33 mouse cellular contexts compared by ENCODE assay signal in the genomic region with DNA sequence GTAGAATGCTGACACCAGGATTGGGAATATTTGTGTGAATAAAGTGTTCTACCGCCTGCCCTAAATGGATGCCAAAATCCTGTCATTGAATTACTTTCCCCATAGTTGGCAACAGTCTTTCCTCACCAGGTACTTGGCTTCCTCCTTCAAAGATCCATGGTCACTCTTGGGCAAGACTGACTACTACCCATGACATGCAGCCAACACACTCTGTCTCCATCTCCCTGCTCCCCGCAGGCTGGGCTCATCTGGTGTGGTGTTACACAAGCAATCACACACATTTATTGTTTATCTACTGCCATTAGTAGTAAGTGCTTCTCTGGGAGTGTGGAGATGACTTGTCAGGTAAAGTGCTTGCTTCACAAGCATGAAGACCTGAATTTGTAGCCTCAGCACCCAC. TPM values are rescaled to one million over a fixed set of nuclear protein-coding genes. Genes with fewer than 3 reads are reported as not detected.
A peak's percentile ranks its signal among the peaks of the same experiment; 100 is the strongest.
DNase-seq lines count a peak whose midpoint lies in the region; ATAC-seq lines count a peak whose summit lies in the region.
"Had no signal": no experiment of that assay in that cellular context is flagged by ENCODE, and none has a peak within 500 bp of the region (broad histone marks: within the 10 kb centered on the region; RNA-seq: fewer than 3 reads in every experiment).

No protein-coding gene starts in this region.

- H3K4me2 ChIP-seq in forebrain, embryonic 13.5 days, result no peak overlapping the region
- no peak overlapping the region for H3K4me2 ChIP-seq in forebrain, embryonic 11.5 days (ENCODE audit: low read depth, low read length, severe bottlenecking)
- H3K4me2 ChIP-seq: embryonic facial prominence, embryonic 12.5 days; heart, embryonic 11.5 days; hindbrain, embryonic 13.5 days; intestine, embryonic 15.5 days; kidney, embryonic 15.5 days; limb, embryonic 15.5 days; midbrain, embryonic 15.5 days; neural tube, embryonic 15.5 days had no signal

- no peaks in the 10 kb centered on the region for H3K36me3 ChIP-seq in forebrain, embryonic 13.5 days (ENCODE audit: poor library complexity, severe bottlenecking)
- no peaks in the 10 kb centered on the region for H3K36me3 ChIP-seq in forebrain, embryonic 11.5 days (ENCODE audit: control insufficient read depth, insufficient read depth, low read length)
- H3K36me3 ChIP-seq: embryonic facial prominence, embryonic 12.5 days; hindbrain, embryonic 13.5 days; intestine, embryonic 15.5 days; kidney, embryonic 15.5 days; limb, embryonic 15.5 days; midbrain, embryonic 15.5 days; neural tube, embryonic 15.5 days had no signal

- no peak for ATAC-seq in forebrain, embryonic 13.5 days
- ATAC-seq in forebrain, embryonic 11.5 days (replicated peaks; ENCODE audit: low FRiP score), result no peak
- peak; percentile 79 for ATAC-seq in megakaryocyte, adult 5-6 weeks (ENCODE audit: poor library complexity, severe bottlenecking)
- ATAC-seq: activated CD4-positive, CD25-positive, alpha-beta regulatory T cell, adult 4 months; CD4-positive, CD25-positive, alpha-beta regulatory T cell, adult 4 months; intestine, embryonic 15.5 days; midbrain, embryonic 15.5 days had no signal

- peak; percentile 36 for DNase-seq in adrenal gland, postnatal 14 days
- no peak for DNase-seq in adrenal gland, adult 2 months
- DNase-seq in forebrain, embryonic 11.5 days (ENCODE audit: low spot score), result no peak
- DNase-seq in left cerebral cortex, postnatal 4 days, result peak; percentile 49
- DNase-seq in left cerebral cortex, adult 11 months (ENCODE audit: low spot score), result no peak
- no peak for DNase-seq in lung, postnatal 25 days (ENCODE audit: low spot score)
- DNase-seq: adrenal gland, postnatal 36 days; gastrocnemius, postnatal 36 days; heart, postnatal 10 days; kidney, postnatal 4 days; layer of hippocampus, postnatal 36 days; lung, postnatal 10 days; right cerebral cortex, postnatal 14 days; thymus, adult 18-20 months; thymus, postnatal 4 days had no signal

- no peak overlapping the region for H3K4me3 ChIP-seq in forebrain, embryonic 13.5 days
- H3K4me3 ChIP-seq in forebrain, embryonic 11.5 days (ENCODE audit: low read depth, low read length), result no peak overlapping the region
- H3K4me3 ChIP-seq: embryonic facial prominence, embryonic 12.5 days; erythroblast, embryonic 14.5 days; hindbrain, embryonic 13.5 days; intestine, embryonic 15.5 days; kidney, embryonic 15.5 days; limb, embryonic 15.5 days; megakaryocyte, embryonic 14.5 days; midbrain, embryonic 15.5 days; neural tube, embryonic 15.5 days had no signal

- no peaks in the 10 kb centered on the region for H3K27me3 ChIP-seq in forebrain, embryonic 13.5 days
- H3K27me3 ChIP-seq in forebrain, embryonic 11.5 days (ENCODE audit: control insufficient read depth, insufficient read depth, low read length), result no peaks in the 10 kb centered on the region
- H3K27me3 ChIP-seq: embryonic facial prominence, embryonic 12.5 days; hindbrain, embryonic 13.5 days; intestine, embryonic 15.5 days; kidney, embryonic 15.5 days; limb, embryonic 15.5 days; midbrain, embryonic 15.5 days had no signal

- H3K9me3 ChIP-seq in forebrain, embryonic 13.5 days (replicated peaks), result no peaks in the 10 kb centered on the region
- H3K9me3 ChIP-seq in forebrain, embryonic 11.5 days (ENCODE audit: control insufficient read depth, low read length), result no peaks in the 10 kb centered on the region
- H3K9me3 ChIP-seq: embryonic facial prominence, embryonic 12.5 days; hindbrain, embryonic 13.5 days; intestine, embryonic 15.5 days; kidney, embryonic 15.5 days; limb, embryonic 15.5 days; megakaryocyte, embryonic 14.5 days; midbrain, embryonic 15.5 days; neural tube, embryonic 15.5 days had no signal

- peaks cover 59% of the 10 kb centered on the region for H3K4me1 ChIP-seq in forebrain, embryonic 13.5 days
- H3K4me1 ChIP-seq in forebrain, embryonic 11.5 days (replicated peaks; ENCODE audit: control insufficient read depth, insufficient read depth, low read length), result peaks cover 2% of the 10 kb centered on the region; the same call in 1 of the 2 replicates
- H3K4me1 ChIP-seq: intestine, embryonic 15.5 days; kidney, embryonic 15.5 days; megakaryocyte, embryonic 14.5 days had no signal

- H3K9ac ChIP-seq in forebrain, embryonic 13.5 days, result no peak overlapping the region
- no peak overlapping the region for H3K9ac ChIP-seq in forebrain, embryonic 11.5 days (ENCODE audit: low read length)
- H3K9ac ChIP-seq: embryonic facial prominence, embryonic 12.5 days; hindbrain, embryonic 13.5 days; intestine, embryonic 15.5 days; kidney, embryonic 15.5 days; limb, embryonic 15.5 days; midbrain, embryonic 15.5 days; neural tube, embryonic 15.5 days had no signal

- intact Hi-C loops in left cerebral cortex, postnatal 4 days (cut with DNase I), result no loop called here

- H3K27ac ChIP-seq in forebrain, embryonic 13.5 days, result peak overlapping the region; percentile 84
- H3K27ac ChIP-seq in forebrain, embryonic 11.5 days (ENCODE audit: low read depth, low read length), result no peak overlapping the region
- H3K27ac ChIP-seq: embryonic facial prominence, embryonic 12.5 days; intestine, embryonic 15.5 days; kidney, embryonic 15.5 days; limb, embryonic 15.5 days had no signal

- 77% methylated on average over 2 of the region's 2 CpGs for WGBS in forebrain, embryonic 13.5 days
- WGBS in forebrain, embryonic 11.5 days, result 93% methylated on average over 2 of the region's 2 CpGs

RNA-seq across cellular contexts. Expression of gene Sh2d7, which starts 5.9 kb away (rescaled TPM):
- not detected in 2 replicates for total RNA-seq in adrenal gland, postnatal 14 days (2021)
- not detected for total RNA-seq in adrenal gland, adult 2 months (2021)
- not detected in 2 replicates for polyA plus RNA-seq in adrenal gland, adult 2 months (2012; rRNA removed)
- polyA plus RNA-seq in forebrain, embryonic 13.5 days (2015; fragmentation: Nextera tagmentation; extraction: Ambion mirVana), result 0.10 and 0.48 TPM in 2 replicates
- not detected in 2 replicates for polyA plus RNA-seq in forebrain, embryonic 11.5 days (2014; fragmentation: Nextera tagmentation; extraction: Ambion mirVana)
- total RNA-seq in left cerebral cortex, postnatal 4 days (2021), result not detected
- total RNA-seq in megakaryocyte, adult 5-6 weeks (2015), result not detected in 2 replicates
- total RNA-seq in megakaryocyte, adult 5-6 weeks (2017), result not detected in 2 replicates
- total RNA-seq: adrenal gland, postnatal 36 days; gastrocnemius, postnatal 36 days; heart, postnatal 10 days; left cerebral cortex, postnatal 25 days had no signal
- polyA plus RNA-seq: activated CD4-positive, CD25-positive, alpha-beta regulatory T cell, adult 4 months; CD4-positive, CD25-positive, alpha-beta regulatory T cell, adult 4 months; erythroblast, embryonic 14.5 days; heart, embryonic 11.5 days; intestine, embryonic 15.5 days; kidney, embryonic 15.5 days; limb, embryonic 15.5 days; liver, embryonic 16.5 days; midbrain, embryonic 15.5 days; neural tube, embryonic 15.5 days; spleen, adult 2 months; stomach, embryonic 14.5 days had no signal

RNA-seq across cellular contexts. Expression of gene Cib2, which starts 27.1 kb away (rescaled TPM):
- 96.9 and 114 TPM in 2 replicates for total RNA-seq in adrenal gland, postnatal 14 days (2021)
- total RNA-seq in adrenal gland, adult 2 months (2021), result 100 to 1,000 TPM in 1 of 2 experiments, 10 to 100 TPM in 1; 47.9 to 131 TPM
- polyA plus RNA-seq in adrenal gland, adult 2 months (2012; rRNA removed), result 15.1 and 31.7 TPM in 2 replicates
- polyA plus RNA-seq in forebrain, embryonic 13.5 days (2015; fragmentation: Nextera tagmentation; extraction: Ambion mirVana), result 27.0 and 28.9 TPM in 2 replicates
- 15.8 and 15.9 TPM in 2 replicates for polyA plus RNA-seq in forebrain, embryonic 11.5 days (2014; fragmentation: Nextera tagmentation; extraction: Ambion mirVana)
- total RNA-seq in left cerebral cortex, postnatal 4 days (2021), result 10 to 100 TPM; 53.1 to 56.9 TPM
- total RNA-seq in megakaryocyte, adult 5-6 weeks (2015), result 11.4 and 14.9 TPM in 2 replicates
- total RNA-seq in megakaryocyte, adult 5-6 weeks (2017), result 2.7 and 3.9 TPM in 2 replicates

RNA-seq across cellular contexts. Expression of gene Dmxl2, which starts 31.5 kb away (rescaled TPM):
- 13.8 and 17.0 TPM in 2 replicates for total RNA-seq in adrenal gland, postnatal 14 days (2021)
- total RNA-seq in adrenal gland, adult 2 months (2021), result 10 to 100 TPM; 15.0 to 15.9 TPM
- polyA plus RNA-seq in adrenal gland, adult 2 months (2012; rRNA removed), result 0.81 and 1.5 TPM in 2 replicates
- 29.1 and 30.0 TPM in 2 replicates for polyA plus RNA-seq in forebrain, embryonic 13.5 days (2015; fragmentation: Nextera tagmentation; extraction: Ambion mirVana)
- polyA plus RNA-seq in forebrain, embryonic 11.5 days (2014; fragmentation: Nextera tagmentation; extraction: Ambion mirVana), result 13.0 and 15.2 TPM in 2 replicates
- total RNA-seq in left cerebral cortex, postnatal 4 days (2021), result 100 to 1,000 TPM; 168 to 174 TPM
- total RNA-seq in megakaryocyte, adult 5-6 weeks (2015), result 23.7 and 24.0 TPM in 2 replicates
- 17.9 and 21.1 TPM in 2 replicates for total RNA-seq in megakaryocyte, adult 5-6 weeks (2017)

RNA-seq across cellular contexts. Expression of gene Idh3a, which starts 53.2 kb away (rescaled TPM):
- 704 and 811 TPM in 2 replicates for total RNA-seq in adrenal gland, postnatal 14 days (2021)
- total RNA-seq in adrenal gland, adult 2 months (2021), result 100 to 1,000 TPM; 245 to 445 TPM
- polyA plus RNA-seq in adrenal gland, adult 2 months (2012; rRNA removed), result 44.3 and 48.7 TPM in 2 replicates
- polyA plus RNA-seq in forebrain, embryonic 13.5 days (2015; fragmentation: Nextera tagmentation; extraction: Ambion mirVana), result 126 and 127 TPM in 2 replicates
- 119 and 123 TPM in 2 replicates for polyA plus RNA-seq in forebrain, embryonic 11.5 days (2014; fragmentation: Nextera tagmentation; extraction: Ambion mirVana)
- total RNA-seq in left cerebral cortex, postnatal 4 days (2021), result 100 to 1,000 TPM; 134 to 138 TPM
- 42.5 and 54.2 TPM in 2 replicates for total RNA-seq in megakaryocyte, adult 5-6 weeks (2015)
- total RNA-seq in megakaryocyte, adult 5-6 weeks (2017), result 26.1 and 29.7 TPM in 2 replicates

Comparison
In these comparisons a context has a peak if more than half of its experiments do, and no peak if none do; other contexts are left out.
1. DNase-seq: peak in adrenal gland, postnatal 14 days (single experiment) and left cerebral cortex, postnatal 4 days (single experiment); none in adrenal gland, adult 2 months (single experiment), forebrain, embryonic 11.5 days (single experiment), left cerebral cortex, adult 11 months (single experiment) and lung, postnatal 25 days (single experiment).